Comparison of ENCODE assay signal across 22 mouse cellular contexts in the genomic region with DNA sequence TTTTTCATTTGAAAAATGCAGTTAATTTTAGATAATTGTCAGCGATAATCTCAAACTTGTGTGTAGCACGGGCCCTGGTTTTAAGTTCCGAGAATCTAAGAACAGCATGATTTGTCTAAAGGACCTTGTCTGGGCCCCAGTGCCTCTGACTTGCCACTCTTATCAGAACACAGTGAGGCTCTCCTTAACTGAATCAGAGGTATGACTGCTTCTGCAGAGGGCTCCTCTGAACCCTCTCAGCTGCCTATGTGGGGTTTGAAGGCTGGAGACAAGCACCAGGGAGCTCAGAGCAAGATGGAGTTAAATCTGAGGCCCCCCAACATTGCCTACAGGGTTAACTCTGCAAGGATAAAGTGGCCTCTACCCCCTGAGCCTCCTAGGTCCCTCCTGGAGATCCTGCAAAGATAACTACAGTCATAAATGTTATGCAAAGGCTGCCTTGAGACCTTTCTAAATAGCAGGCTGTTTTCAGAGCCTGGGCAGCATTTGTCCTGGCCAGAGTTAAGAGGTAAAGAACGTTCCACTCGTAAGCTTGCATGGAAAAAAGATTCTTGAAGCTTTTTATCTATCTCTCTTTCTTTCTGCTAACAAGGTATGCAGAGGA.
A peak's percentile ranks its signal among the peaks of the same experiment; 100 is the strongest.
DNase-seq lines count a peak whose midpoint lies in the region; ATAC-seq and TF ChIP-seq lines count a peak whose summit lies in the region.
"Had no signal": no experiment of that assay in that cellular context is flagged by ENCODE, and none has a peak within 500 bp of the region (broad histone marks: within the 10 kb centered on the region; RNA-seq: fewer than 3 reads in every experiment).

No protein-coding gene starts in this region.

- WGBS in heart, adult 2 months, result 44% methylated on average over 5 of the region's 5 CpGs
- 61% methylated on average over 5 of the region's 5 CpGs for WGBS in limb, embryonic 13.5 days
- 77% methylated on average over 5 of the region's 5 CpGs for WGBS in limb, embryonic 10.5 days
- 48% methylated on average over 5 of the region's 5 CpGs for WGBS in embryonic facial prominence, embryonic 15.5 days
- 51% methylated on average over 5 of the region's 5 CpGs for WGBS in stomach, embryonic 16.5 days

- H3K4me2 ChIP-seq in limb, embryonic 13.5 days (replicated peaks), result no peak overlapping the region
- H3K4me2 ChIP-seq in embryonic facial prominence, embryonic 15.5 days (replicated peaks), result no peak overlapping the region
- no peak overlapping the region for H3K4me2 ChIP-seq in stomach, embryonic 16.5 days (ENCODE audit: low read depth, low read length)
- H3K4me2 ChIP-seq: heart, embryonic 11.5 days; hindbrain, embryonic 13.5 days; limb, embryonic 15.5 days; liver, embryonic 15.5 days had no signal

- no peaks in the 10 kb centered on the region for H3K4me1 ChIP-seq in heart, adult 2 months (ENCODE audit: control insufficient read depth, insufficient read depth, low read length)
- H3K4me1 ChIP-seq in limb, embryonic 13.5 days, result peaks cover 20% of the 10 kb centered on the region; the same call in 1 of the 2 replicates
- peaks cover 4% of the 10 kb centered on the region for H3K4me1 ChIP-seq in limb, embryonic 10.5 days
- H3K4me1 ChIP-seq in embryonic facial prominence, embryonic 15.5 days, result peaks cover 9% of the 10 kb centered on the region; the same call in 1 of the 2 replicates
- peaks cover 12% of the 10 kb centered on the region for H3K4me1 ChIP-seq in stomach, embryonic 16.5 days (ENCODE audit: control insufficient read depth, insufficient read depth, low read length)
- H3K4me1 ChIP-seq: hindbrain, embryonic 13.5 days; liver, embryonic 15.5 days had no signal

- no peak for TF ChIP-seq CTCF in heart, adult 2 months (IDR thresholded peaks at IDR 0.05)

- no peaks in the 10 kb centered on the region for H3K36me3 ChIP-seq in heart, adult 2 months (ENCODE audit: control insufficient read depth, insufficient read depth, low read length)
- H3K36me3 ChIP-seq in limb, embryonic 13.5 days, result no peaks in the 10 kb centered on the region
- H3K36me3 ChIP-seq in limb, embryonic 10.5 days, result no peaks in the 10 kb centered on the region
- no peaks in the 10 kb centered on the region for H3K36me3 ChIP-seq in embryonic facial prominence, embryonic 15.5 days
- no peaks in the 10 kb centered on the region for H3K36me3 ChIP-seq in stomach, embryonic 16.5 days (ENCODE audit: control insufficient read depth, insufficient read depth, low read length)
- H3K36me3 ChIP-seq: G1E; hindbrain, embryonic 13.5 days; limb, embryonic 15.5 days; liver, embryonic 15.5 days had no signal

- H3K4me3 ChIP-seq in heart, adult 2 months, result no peak overlapping the region
- no peak overlapping the region for H3K4me3 ChIP-seq in limb, embryonic 13.5 days
- no peak overlapping the region for H3K4me3 ChIP-seq in limb, embryonic 10.5 days
- H3K4me3 ChIP-seq in embryonic facial prominence, embryonic 15.5 days (replicated peaks), result no peak overlapping the region
- H3K4me3 ChIP-seq in stomach, embryonic 16.5 days (replicated peaks; ENCODE audit: low read length), result no peak overlapping the region
- H3K4me3 ChIP-seq: erythroblast, embryonic 14.5 days; hindbrain, embryonic 13.5 days; layer of hippocampus, adult 2 months; limb, embryonic 15.5 days; liver, embryonic 15.5 days had no signal

- intact Hi-C loops in heart, adult 2 months (cut with DNase I), result no loop called here

- H3K27ac ChIP-seq in heart, adult 2 months, result no peak overlapping the region
- peak overlapping the region; percentile 33; the same call in 1 of the 2 replicates for H3K27ac ChIP-seq in limb, embryonic 13.5 days
- H3K27ac ChIP-seq in limb, embryonic 10.5 days, result no peak overlapping the region
- H3K27ac ChIP-seq in embryonic facial prominence, embryonic 15.5 days (replicated peaks), result 0 out of 2 replicates have a peak overlapping the region, but pooled peaks have one; percentile 34
- no peak overlapping the region for H3K27ac ChIP-seq in stomach, embryonic 16.5 days (ENCODE audit: low read length)
- H3K27ac ChIP-seq: hindbrain, embryonic 13.5 days; layer of hippocampus, adult 2 months; limb, embryonic 15.5 days; liver, embryonic 15.5 days had no signal

- TF ChIP-seq POLR2A in heart, adult 2 months (IDR thresholded peaks at IDR 0.05; ENCODE audit: insufficient read depth, low read depth, low read length), result no peak

- H3K79me2 ChIP-seq in heart, adult 2 months (replicated peaks; ENCODE audit: control insufficient read depth, insufficient read depth, low read length), result no peaks in the 10 kb centered on the region

- H3K9me3 ChIP-seq in limb, embryonic 13.5 days, result no peaks in the 10 kb centered on the region
- no peaks in the 10 kb centered on the region for H3K9me3 ChIP-seq in limb, embryonic 10.5 days (replicated peaks)
- H3K9me3 ChIP-seq in embryonic facial prominence, embryonic 15.5 days (replicated peaks), result no peaks in the 10 kb centered on the region
- H3K9me3 ChIP-seq in stomach, embryonic 16.5 days (replicated peaks; ENCODE audit: control insufficient read depth, low read length), result no peaks in the 10 kb centered on the region
- H3K9me3 ChIP-seq: hindbrain, embryonic 13.5 days; limb, embryonic 15.5 days; liver, embryonic 15.5 days had no signal

- no peak for TF ChIP-seq EP300 in heart, adult 2 months (IDR thresholded peaks at IDR 0.05; ENCODE audit: insufficient read depth, low read depth, low read length)

- no peak overlapping the region for H3K9ac ChIP-seq in heart, adult 2 months (ENCODE audit: low read depth, low read length)
- H3K9ac ChIP-seq in limb, embryonic 13.5 days, result no peak overlapping the region
- no peak overlapping the region for H3K9ac ChIP-seq in embryonic facial prominence, embryonic 15.5 days
- no peak overlapping the region for H3K9ac ChIP-seq in stomach, embryonic 16.5 days (ENCODE audit: low read length)
- H3K9ac ChIP-seq: hindbrain, embryonic 13.5 days; limb, embryonic 15.5 days; liver, embryonic 15.5 days had no signal

- no peaks in the 10 kb centered on the region for H3K27me3 ChIP-seq in heart, adult 2 months (ENCODE audit: control insufficient read depth, insufficient read depth, low read length)
- H3K27me3 ChIP-seq in limb, embryonic 13.5 days, result no peaks in the 10 kb centered on the region
- no peaks in the 10 kb centered on the region for H3K27me3 ChIP-seq in limb, embryonic 10.5 days (ENCODE audit: low read depth, poor library complexity, severe bottlenecking)
- H3K27me3 ChIP-seq in embryonic facial prominence, embryonic 15.5 days, result no peaks in the 10 kb centered on the region
- H3K27me3 ChIP-seq in stomach, embryonic 16.5 days (ENCODE audit: control insufficient read depth, insufficient read depth, low read length), result no peaks in the 10 kb centered on the region
- H3K27me3 ChIP-seq: hindbrain, embryonic 13.5 days; limb, embryonic 15.5 days; liver, embryonic 15.5 days had no signal

- no peak for ATAC-seq in limb, embryonic 13.5 days (ENCODE audit: low FRiP score, low read depth)
- ATAC-seq in embryonic facial prominence, embryonic 15.5 days (ENCODE audit: insufficient number of reproducible peaks, low FRiP score, low TSS enrichment, low read depth), result no peak
- 0 out of 2 replicates have a peak, but pooled peaks have one; percentile 21 for ATAC-seq in stomach, embryonic 16.5 days (ENCODE audit: insufficient read depth, low FRiP score)
- ATAC-seq: forebrain, embryonic 14.5 days; midbrain, embryonic 16.5 days had no signal

- DNase-seq in heart, adult 11 months, result peak; percentile 73
- no peak for DNase-seq in heart, adult 2 months
- DNase-seq in limb, embryonic 10.5 days (ENCODE audit: low spot score), result no peak
- DNase-seq in gastrocnemius, postnatal 25 days, result no peak
- DNase-seq: adrenal gland, postnatal 10 days; cerebellum, postnatal 10 days; embryo, embryonic 11 days; kidney, adult 11 months; layer of hippocampus, postnatal 36 days; lung, postnatal 4 days had no signal

Comparison
In these comparisons a context has a peak if more than half of its experiments do, and no peak if none do; other contexts are left out.
1. H3K27ac ChIP-seq: peak in limb, embryonic 13.5 days (single experiment) and embryonic facial prominence, embryonic 15.5 days (single experiment); none in heart, adult 2 months (single experiment), limb, embryonic 10.5 days (single experiment) and stomach, embryonic 16.5 days (single experiment).